Mouse (Mus musculus) heart, postnatal 36 days (tissue): ENCODE results near the gene Bglap. TPM values are rescaled to one million over a fixed set of nuclear protein-coding genes. Genes with fewer than 3 reads are reported as not detected.
"Not testable (repeated sequence)": the region's sequence is repeated elsewhere in the genome, so short reads cannot be mapped to it uniquely, and the experiment has no call there.

ENCODE experiments used
- DNase-seq, 2 experiments: peaks; one replicate each; pipeline ENCODE4 v3.0.0; 2021 to 2022
- intact Hi-C: fragments of 180-260 bp; cut with DNase I; formaldehyde crosslinking; loops from one replicate; pipeline ENCODE4 v1.15.1; 2025
- total RNA-seq, 2 experiments: library from RNA; stranded (reverse); gene quantifications; 2 replicates each; pipeline ENCODE4 v1.2.3; 2021

The Bglap gene
- not detected for total RNA-seq

GRCm38 (mm10) chr3:88384364-88384763 lies at the start of gene Bglap:
Bglap (minus strand) TSS chr3:88384464.
- intact Hi-C loops, result no loop called here
- DNase-seq, result no peak

- intact Hi-C loops, DNase-seq: not testable (repeated sequence)
Observed at GRCm38 (mm10) chr3:88428639-88429038, 44.4 kb upstream of the Bglap start.

- intact Hi-C loops, result no loop called here
- DNase-seq, result no peak
Observed at GRCm38 (mm10) chr3:88427342-88427905, 43.2 kb upstream of the Bglap start.

- DNase-seq, result no peak
- intact Hi-C loops, result loop anchor here (2.0 kb wide), 1 partner anchor 15 kb away; the partner anchor contains the start of gene Pmf1
Observed at GRCm38 (mm10) chr3:88425708-88426420, 41.6 kb upstream of the Bglap start.

- intact Hi-C loops, result loop anchor here (2.0 kb wide), 1 partner anchor 15 kb away; the partner anchor contains the start of gene Pmf1
- no peak for DNase-seq
Observed at GRCm38 (mm10) chr3:88425330-88425689, 41.0 kb upstream of the Bglap start.

GRCm38 (mm10) chr3:88424605-88425329 lies 40.5 kb upstream of the Bglap start, which contains the start of gene Slc25a44:
Slc25a44 (minus strand) TSS chr3:88425139.
- peak; percentile 93 to 96 for DNase-seq
- intact Hi-C loops, result loop anchor here (2.0 kb wide), 1 partner anchor 14 kb away; the partner anchor contains the start of gene Pmf1

GRCm38 (mm10) chr3:88422020-88422720 lies 37.9 kb upstream of the Bglap start:
- intact Hi-C loops, result no loop called here
- no peak for DNase-seq

GRCm38 (mm10) chr3:88420771-88421170 lies 36.5 kb upstream of the Bglap start:
- no peak for DNase-seq
- intact Hi-C loops, result no loop called here

- intact Hi-C loops, result no loop called here
- no peak for DNase-seq
Observed at GRCm38 (mm10) chr3:88418016-88418415, 33.8 kb upstream of the Bglap start.

GRCm38 (mm10) chr3:88415668-88416067 lies 31.4 kb upstream of the Bglap start:
- DNase-seq, result no peak
- intact Hi-C loops, result no loop called here

GRCm38 (mm10) chr3:88412636-88413035 lies 28.4 kb upstream of the Bglap start:
- intact Hi-C loops, result no loop called here
- no peak for DNase-seq

GRCm38 (mm10) chr3:88411681-88412080 lies 27.4 kb upstream of the Bglap start:
- intact Hi-C loops, result loop anchor here (2.0 kb wide), 1 partner anchor 13 kb away; the partner anchor contains the start of gene Slc25a44
- DNase-seq, result peak in 1 of 2 experiments; percentile 24

GRCm38 (mm10) chr3:88410645-88411031 lies 26.4 kb upstream of the Bglap start:
- intact Hi-C loops, result loop anchor here (2.0 kb wide), 1 partner anchor 14 kb away; the partner anchor contains the start of gene Slc25a44
- DNase-seq, result no peak

- intact Hi-C loops, result loop anchor here (2.0 kb wide), 2 partner anchors 15 to 67 kb away; partner anchors contain the start of gene Slc25a44
- peak; percentile 92 to 95 for DNase-seq
Observed at GRCm38 (mm10) chr3:88409741-88410644, 25.7 kb upstream of the Bglap start, which contains the start of gene Pmf1. Pmf1 (minus strand) TSS chr3:88410331.

GRCm38 (mm10) chr3:88408953-88409352 lies 24.7 kb upstream of the Bglap start:
- DNase-seq, result no peak
- intact Hi-C loops, result loop anchor here (2.0 kb wide), 1 partner anchor 68 kb away; no protein-coding TSS in a partner anchor

GRCm38 (mm10) chr3:88407529-88407928 lies 23.3 kb upstream of the Bglap start:
- intact Hi-C loops, result loop anchor here (1.0 to 2.0 kb wide), 2 partner anchors 60 to 119 kb away; no protein-coding TSS in a partner anchor
- no peak for DNase-seq

- intact Hi-C loops, result loop anchor here (1.0 to 2.0 kb wide), 2 partner anchors 60 to 120 kb away; no protein-coding TSS in a partner anchor
- DNase-seq, result peak; percentile 59 to 65
Observed at GRCm38 (mm10) chr3:88407090-88407489, 22.8 kb upstream of the Bglap start.

GRCm38 (mm10) chr3:88403522-88404230 lies 19.4 kb upstream of the Bglap start:
- intact Hi-C loops, result no loop called here
- no peak for DNase-seq

GRCm38 (mm10) chr3:88398666-88399065 lies 14.4 kb upstream of the Bglap start:
- intact Hi-C loops, result no loop called here
- no peak for DNase-seq
